ENCODE assay signal across 8 mouse cellular contexts in genomic region chr11:29525988-29526794, GRCm38 (mm10). TPM values are rescaled to one million over a fixed set of nuclear protein-coding genes. Genes with fewer than 3 reads are reported as not detected.
A peak's percentile ranks its signal among the peaks of the same experiment; 100 is the strongest.
DNase-seq lines count a peak whose midpoint lies in the region; ATAC-seq lines count a peak whose summit lies in the region.

Gene Mtif2 (plus strand): TSS chr11:29526408.

- peak within 1 kb of the TSS; percentile 87 for H3K4me2 ChIP-seq in intestine, embryonic 14.5 days (ENCODE audit: low read length)

- peak within 1 kb of the TSS; percentile 85 for H3K4me3 ChIP-seq in intestine, embryonic 14.5 days (ENCODE audit: low read depth, low read length)

- H3K27ac ChIP-seq in intestine, embryonic 14.5 days (ENCODE audit: low read depth): peak within 1 kb of the TSS; percentile 77

- no peaks in the 10 kb centered on the region for H3K9me3 ChIP-seq in intestine, embryonic 14.5 days (ENCODE audit: control insufficient read depth, low read length)

- 3% methylated on average over 47 of the region's 47 CpGs for WGBS in intestine, embryonic 14.5 days

- H3K27me3 ChIP-seq in intestine, embryonic 14.5 days (replicated peaks; ENCODE audit: control insufficient read depth, insufficient read depth, low read length): no peaks in the 10 kb centered on the region

- ATAC-seq in intestine, embryonic 14.5 days (replicated peaks; ENCODE audit: low FRiP score, low TSS enrichment, low read depth): peak; percentile 95
- peak; percentile 92 for ATAC-seq in megakaryocyte progenitor cell, adult 5-6 weeks (replicated peaks; ENCODE audit: poor library complexity)

- H3K4me1 ChIP-seq in intestine, embryonic 14.5 days (replicated peaks; ENCODE audit: control insufficient read depth, insufficient read depth, low read length): peaks cover 4% of the 10 kb centered on the region; the same call in 1 of the 2 replicates

- intact Hi-C loops in gastrocnemius, postnatal 36 days (cut with DNase I): no loop called here
- intact Hi-C loops in left cerebral cortex, postnatal 10 days (cut with DNase I): loop anchor here (5.0 kb wide), 1 partner anchor 259 kb away; no protein-coding TSS in a partner anchor

- peak within 1 kb of the TSS; percentile 81 for H3K9ac ChIP-seq in intestine, embryonic 14.5 days (ENCODE audit: low read length)

- peaks cover 14% of the 10 kb centered on the region for H3K36me3 ChIP-seq in intestine, embryonic 14.5 days (ENCODE audit: control insufficient read depth, insufficient read depth, low read length)

- DNase-seq in adrenal gland, adult 18-20 months (ENCODE audit: low spot score in 2 of 2): peak; percentile 64 to 69
- peak; percentile 71 for DNase-seq in embryo, embryonic 11.5 days (ENCODE audit: low read depth, low spot score)
- peak; percentile 67 to 76 for DNase-seq in gastrocnemius, postnatal 36 days
- DNase-seq in intestine, embryonic 14.5 days (ENCODE audit: low spot score): peak; percentile 94
- peak; percentile 77 to 89 for DNase-seq in left cerebral cortex, postnatal 10 days (ENCODE audit: extremely low spot score in 1 of 2, low spot score in 2 of 2)
- peak; percentile 89 to 90 for DNase-seq in right cerebral cortex, postnatal 10 days (ENCODE audit: low spot score in 2 of 2)
- peak; percentile 77 for DNase-seq in urinary bladder, postnatal 14 days (ENCODE audit: low spot score)

RNA-seq across cellular contexts. Expression of gene Mtif2, which starts in this region (rescaled TPM):
- 10 to 100 TPM; 29.5 to 37.2 TPM for total RNA-seq in adrenal gland, adult 18-20 months (2021)
- 10 to 100 TPM; 23.1 to 23.5 TPM for total RNA-seq in gastrocnemius, postnatal 36 days (2021)
- polyA plus RNA-seq in intestine, embryonic 14.5 days (2014; fragmentation: Nextera tagmentation; extraction: Ambion mirVana): 44.8 and 45.4 TPM in 2 replicates
- total RNA-seq in left cerebral cortex, postnatal 10 days (2021): 10 to 100 TPM; 29.6 to 34.2 TPM
- total RNA-seq in megakaryocyte progenitor cell, adult 5-6 weeks (2015): 20.1 and 30.0 TPM in 2 replicates
- 64.9 and 80.4 TPM in 2 replicates for total RNA-seq in megakaryocyte progenitor cell, adult 5-6 weeks (2017)

Comparison
In these comparisons a context has a peak if more than half of its experiments do, and no peak if none do; other contexts are left out.
1. Peak in every context shown above with its lines: DNase-seq, ATAC-seq, H3K4me3 ChIP-seq and H3K27ac ChIP-seq.